Mouse (Mus musculus): ENCODE measurements around the gene Trip4. TPM values are rescaled to one million over a fixed set of nuclear protein-coding genes. Genes with fewer than 3 reads are reported as not detected.

Gene Trip4
- polyA plus RNA-seq, 1 experiment from 2014 or later = 17.6 TPM

DNA sequence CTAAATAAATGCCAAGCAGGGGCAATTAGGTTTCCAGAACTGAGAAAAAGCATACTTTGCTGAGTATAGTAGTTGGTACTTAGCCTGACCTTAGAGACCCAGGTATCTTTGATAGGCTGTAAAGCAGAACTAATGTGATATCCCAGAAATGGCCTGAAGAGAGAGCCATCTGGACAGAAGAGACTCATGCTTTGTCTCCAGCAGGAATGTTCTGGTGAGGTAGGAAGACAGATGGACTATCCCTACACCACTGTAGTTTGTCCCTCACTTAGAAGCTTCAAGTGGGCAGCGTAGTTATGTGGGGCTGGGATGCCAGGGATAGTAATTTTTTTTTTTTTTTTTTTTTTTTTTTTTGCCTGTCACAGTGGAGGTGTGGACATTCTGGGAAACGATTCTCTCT, 5.4 kb upstream of the Trip4 start:
- DNase-seq (ENCODE audit: low spot score) = no peak
- H3K27ac ChIP-seq (ENCODE audit: low read length) = no peak overlapping the region
- H3K9me3 ChIP-seq (ENCODE audit: low read length) = no peaks in the 10 kb centered on the region
- no peak for ATAC-seq
- H3K9ac ChIP-seq (replicated peaks; ENCODE audit: low read depth) = no peak overlapping the region
- H3K4me3 ChIP-seq (ENCODE audit: low read depth, low read length) = no peak overlapping the region
- H3K4me1 ChIP-seq (ENCODE audit: insufficient read depth, low read depth, low read length) = no peaks in the 10 kb centered on the region
- WGBS = 67% methylated on average over 2 of the region's 2 CpGs
- H3K36me3 ChIP-seq (ENCODE audit: insufficient read depth, low read length) = no peaks in the 10 kb centered on the region
- H3K27me3 ChIP-seq (replicated peaks; ENCODE audit: insufficient read depth, low read length) = no peaks in the 10 kb centered on the region
- H3K4me2 ChIP-seq (replicated peaks; ENCODE audit: low read depth, low read length) = no peak overlapping the region
- TF ChIP-seq EP300 (IDR thresholded peaks at IDR 0.05) (no peak), CTCF (IDR thresholded peaks at IDR 0.05) (no peak)

DNA sequence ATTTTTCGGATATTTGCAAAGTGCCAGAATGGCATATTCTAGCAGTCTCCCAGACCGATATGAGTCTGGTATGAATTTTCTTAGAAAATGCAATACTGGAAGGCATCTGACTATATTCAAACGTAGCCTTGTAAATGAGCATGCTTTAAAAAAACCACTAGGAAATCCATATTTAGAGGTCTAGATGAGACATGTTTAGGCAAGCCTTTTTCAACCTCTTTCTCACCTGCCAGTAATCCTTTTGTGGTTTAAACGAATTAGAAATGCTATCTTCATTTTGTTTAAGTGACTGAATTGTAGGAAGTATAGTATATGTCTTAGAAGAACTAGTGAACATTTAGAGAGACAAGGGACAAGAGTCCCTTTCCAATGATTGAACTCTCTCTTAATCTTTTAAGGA, 1.2 kb upstream of the Trip4 start:
- TF ChIP-seq CTCF (IDR thresholded peaks at IDR 0.05) (no peak), EP300 (IDR thresholded peaks at IDR 0.05) (no peak)
- Histone ChIP-seq H3K4me2 (replicated peaks; ENCODE audit: low read depth, low read length) (peak overlapping the region; percentile 88), H3K4me3 (ENCODE audit: low read depth, low read length) (peak overlapping the region; percentile 84), H3K36me3 (ENCODE audit: insufficient read depth, low read length) (no peaks in the 10 kb centered on the region), H3K9ac (replicated peaks; ENCODE audit: low read depth) (peak overlapping the region; percentile 70), H3K27me3 (replicated peaks; ENCODE audit: insufficient read depth, low read length) (no peaks in the 10 kb centered on the region), H3K27ac (ENCODE audit: low read length) (peak overlapping the region; percentile 79), H3K4me1 (ENCODE audit: insufficient read depth, low read depth, low read length) (no peaks in the 10 kb centered on the region), H3K9me3 (ENCODE audit: low read length) (no peaks in the 10 kb centered on the region)
- 5% methylated on average over 4 of the region's 4 CpGs for WGBS
- ATAC-seq (no peak), DNase-seq (ENCODE audit: low spot score) (no peak)

GRCm38 (mm10) chr9:65909301-65909801, 757 bp upstream of the Trip4 start:
- Histone ChIP-seq H3K4me1 (ENCODE audit: insufficient read depth, low read depth, low read length) (no peaks in the 10 kb centered on the region), H3K9ac (replicated peaks; ENCODE audit: low read depth) (peak overlapping the region; percentile 70), H3K27me3 (replicated peaks; ENCODE audit: insufficient read depth, low read length) (no peaks in the 10 kb centered on the region), H3K4me2 (replicated peaks; ENCODE audit: low read depth, low read length) (peak overlapping the region; percentile 88), H3K27ac (ENCODE audit: low read length) (peak overlapping the region; percentile 79), H3K4me3 (ENCODE audit: low read depth, low read length) (peak overlapping the region; percentile 84), H3K9me3 (ENCODE audit: low read length) (no peaks in the 10 kb centered on the region), H3K36me3 (ENCODE audit: insufficient read depth, low read length) (no peaks in the 10 kb centered on the region)
- DNase-seq (ENCODE audit: low spot score) (peak; percentile 54), ATAC-seq (peak; percentile 42; the same call in 1 of the 2 replicates)
- peak; percentile 50 for TF ChIP-seq CTCF (IDR thresholded peaks at IDR 0.05)
- TF ChIP-seq EP300 (IDR thresholded peaks at IDR 0.05) = no peak
- under 1% methylated on average over 32 of the region's 34 CpGs for WGBS

DNA sequence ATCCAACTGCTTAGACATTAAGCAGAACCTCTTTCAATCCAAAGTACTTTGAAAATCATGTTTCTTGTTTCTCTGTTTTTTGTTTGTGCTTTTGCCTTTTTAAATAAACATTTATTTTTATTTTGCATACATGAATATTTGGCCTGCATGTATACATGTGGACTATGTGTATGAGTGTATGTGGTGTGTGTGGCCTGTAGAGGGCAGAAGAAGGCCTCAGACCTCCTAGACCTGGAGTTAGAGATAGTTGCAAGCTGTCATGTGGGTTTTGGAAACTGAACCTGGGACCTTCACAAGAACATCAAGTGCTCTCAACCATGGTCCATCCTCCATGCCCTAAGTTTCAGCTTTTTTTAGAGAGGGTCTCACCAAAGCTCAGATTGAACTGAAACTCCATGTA, 5.2 kb downstream of the Trip4 start:
- H3K36me3 ChIP-seq (ENCODE audit: insufficient read depth, low read length) = no peaks in the 10 kb centered on the region
- TF ChIP-seq EP300 (IDR thresholded peaks at IDR 0.05) (no peak), CTCF (IDR thresholded peaks at IDR 0.05) (peak; percentile 57)
- H3K4me2 ChIP-seq (replicated peaks; ENCODE audit: low read depth, low read length) = no peak overlapping the region
- H3K27me3 ChIP-seq (replicated peaks; ENCODE audit: insufficient read depth, low read length) = no peaks in the 10 kb centered on the region
- no peaks in the 10 kb centered on the region for H3K4me1 ChIP-seq (ENCODE audit: insufficient read depth, low read depth, low read length)
- no peak overlapping the region for H3K27ac ChIP-seq (ENCODE audit: low read length)
- H3K4me3 ChIP-seq (ENCODE audit: low read depth, low read length) = no peak overlapping the region
- H3K9me3 ChIP-seq (ENCODE audit: low read length) = no peaks in the 10 kb centered on the region
- no peak overlapping the region for H3K9ac ChIP-seq (replicated peaks; ENCODE audit: low read depth)
- DNase-seq (ENCODE audit: low spot score) (peak; percentile 24), ATAC-seq (no peak)

DNA sequence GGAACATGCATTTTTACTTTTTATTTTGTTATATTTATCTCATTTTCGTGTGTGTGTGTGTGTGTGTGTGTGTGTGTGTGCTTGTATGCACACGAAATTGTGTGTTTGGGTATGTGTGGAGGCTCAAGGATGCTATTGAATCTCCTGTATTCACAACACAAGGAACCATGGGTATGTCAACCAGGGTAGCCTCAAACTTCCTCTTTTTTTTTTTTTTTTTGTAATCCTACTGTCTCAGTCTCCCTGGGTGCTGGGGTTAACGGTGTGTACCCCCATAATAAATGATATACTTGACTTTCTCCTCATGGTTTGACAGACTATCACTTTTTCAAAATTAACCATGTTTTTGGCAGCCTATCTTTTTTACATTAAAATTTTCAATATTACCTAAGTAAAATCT, 5.7 kb downstream of the Trip4 start:
- H3K9me3 ChIP-seq (ENCODE audit: low read length) = no peaks in the 10 kb centered on the region
- no peak overlapping the region for H3K9ac ChIP-seq (replicated peaks; ENCODE audit: low read depth)
- no peak overlapping the region for H3K4me2 ChIP-seq (replicated peaks; ENCODE audit: low read depth, low read length)
- TF ChIP-seq CTCF (IDR thresholded peaks at IDR 0.05) = no peak
- no peak for TF ChIP-seq EP300 (IDR thresholded peaks at IDR 0.05)
- WGBS = 88% methylated on average over 3 of the region's 3 CpGs
- no peak for DNase-seq (ENCODE audit: low spot score)
- no peak for ATAC-seq
- H3K4me3 ChIP-seq (ENCODE audit: low read depth, low read length) = no peak overlapping the region
- H3K36me3 ChIP-seq (ENCODE audit: insufficient read depth, low read length) = no peaks in the 10 kb centered on the region
- H3K4me1 ChIP-seq (ENCODE audit: insufficient read depth, low read depth, low read length) = no peaks in the 10 kb centered on the region
- H3K27me3 ChIP-seq (replicated peaks; ENCODE audit: insufficient read depth, low read length) = no peaks in the 10 kb centered on the region
- H3K27ac ChIP-seq (ENCODE audit: low read length) = no peak overlapping the region

DNA sequence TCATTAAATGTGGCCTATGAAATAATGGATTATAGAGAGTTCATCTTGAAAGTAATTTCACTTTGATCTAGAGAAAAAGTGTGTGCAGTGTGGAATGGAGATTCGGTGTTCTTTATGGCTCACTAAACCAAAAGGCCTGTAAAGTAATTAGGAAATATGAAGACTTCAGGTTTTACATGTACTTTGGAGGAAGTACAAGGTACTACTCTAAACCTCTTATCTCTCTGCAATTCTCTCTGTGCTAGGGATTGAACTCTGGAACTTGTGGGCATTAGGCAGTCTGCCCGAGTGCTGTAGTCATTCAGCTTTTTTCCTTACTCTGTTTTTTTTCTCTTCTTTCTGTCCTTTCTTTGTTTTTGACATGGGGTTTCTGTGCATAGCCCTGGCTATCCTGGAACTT, 11.6 kb downstream of the Trip4 start:
- Histone ChIP-seq H3K4me3 (ENCODE audit: low read depth, low read length) (no peak overlapping the region), H3K9ac (replicated peaks; ENCODE audit: low read depth) (no peak overlapping the region), H3K27ac (ENCODE audit: low read length) (no peak overlapping the region), H3K4me1 (ENCODE audit: insufficient read depth, low read depth, low read length) (no peaks in the 10 kb centered on the region), H3K36me3 (ENCODE audit: insufficient read depth, low read length) (no peaks in the 10 kb centered on the region), H3K9me3 (ENCODE audit: low read length) (no peaks in the 10 kb centered on the region), H3K4me2 (replicated peaks; ENCODE audit: low read depth, low read length) (no peak overlapping the region), H3K27me3 (replicated peaks; ENCODE audit: insufficient read depth, low read length) (no peaks in the 10 kb centered on the region)
- DNase-seq (ENCODE audit: low spot score) (no peak), ATAC-seq (no peak)
- 81% methylated on average over 2 of the region's 2 CpGs for WGBS
- TF ChIP-seq CTCF (IDR thresholded peaks at IDR 0.05) (no peak), EP300 (IDR thresholded peaks at IDR 0.05) (no peak)

- Histone ChIP-seq H3K27me3 (replicated peaks; ENCODE audit: insufficient read depth, low read length) (no peaks in the 10 kb centered on the region), H3K9ac (replicated peaks; ENCODE audit: low read depth) (no peak overlapping the region), H3K4me3 (ENCODE audit: low read depth, low read length) (no peak overlapping the region), H3K4me1 (ENCODE audit: insufficient read depth, low read depth, low read length) (no peaks in the 10 kb centered on the region), H3K9me3 (ENCODE audit: low read length) (no peaks in the 10 kb centered on the region), H3K36me3 (ENCODE audit: insufficient read depth, low read length) (no peaks in the 10 kb centered on the region), H3K4me2 (replicated peaks; ENCODE audit: low read depth, low read length) (no peak overlapping the region; the same call in 1 of the 2 replicates), H3K27ac (ENCODE audit: low read length) (no peak overlapping the region)
- TF ChIP-seq EP300 (IDR thresholded peaks at IDR 0.05) = no peak
- ATAC-seq (no peak), DNase-seq (ENCODE audit: low spot score) (no peak)
- 3% methylated on average over 5 of the region's 5 CpGs for WGBS
These were observed 17.5 kb downstream of the Trip4 start for GRCm38 (mm10) chr9:65891126-65891525.

All from lung, postnatal 0 days (tissue).